Mouse (Mus musculus) heart, postnatal 0 days (tissue): ENCODE measurements at regions not wholly inside any gene's neighbourhood (a gene's known extent, or its start where the extent isn't known, plus 50 kb on each side); places are given as distances from the start of the nearest gene placed in this dataset.

Experiments
- CTCF ChIP-seq: IDR thresholded peaks from 2 replicates; pipeline ENCODE4 v1.5.1; 2016; ENCODE audit warnings: antibody characterized with exemption, control low read depth, low read depth
- EP300 ChIP-seq: IDR thresholded peaks from 2 replicates; pipeline ENCODE4 v1.6.1; 2016; ENCODE audit warnings: antibody characterized with exemption, low read depth

GRCm38 (mm10) chr12:117432788-117433187 is 83.5 kb upstream of the Rapgef5 start:
- TF ChIP-seq EP300 (no peak), CTCF (no peak)
